Mouse (Mus musculus) mesoderm, embryonic 11.5 days (tissue): Measurements from ENCODE around the gene Eif5a.
"Not testable (repeated sequence)": the region's sequence is repeated elsewhere in the genome, so short reads cannot be mapped to it uniquely, and the experiment has no call there.

Source experiments
- DNase-seq: peaks from one replicate; pipeline ENCODE4 v3.0.0-alpha.2; 2012; ENCODE audit warnings: low read depth, low spot score

Eif5a gene

GRCm38 (mm10) chr11:69921114-69922011 is at the start of gene Eif5a:
Gene Eif5a, minus strand, starts transcription at chr11:69921958.
- DNase-seq = peak; percentile 100

DNA sequence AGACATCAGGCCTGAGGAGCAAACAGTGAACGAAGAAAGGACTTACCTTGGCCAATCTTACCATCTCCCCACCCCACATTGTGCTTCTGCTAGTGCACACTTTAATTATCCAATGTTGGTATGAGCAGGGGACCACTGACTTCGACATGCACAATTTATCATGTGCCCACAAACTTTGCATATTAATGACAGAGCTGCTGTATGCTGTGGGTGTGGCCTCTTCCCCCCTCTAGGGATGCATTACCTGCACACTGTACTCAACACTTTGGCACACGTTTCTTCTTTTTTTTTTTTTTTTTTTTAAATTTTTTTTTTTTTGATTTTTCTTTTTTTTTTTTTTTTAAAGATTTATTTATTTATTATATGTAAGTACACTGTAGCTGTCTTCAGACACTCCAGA is 49.0 kb upstream of the Eif5a start:
- no peak for DNase-seq

DNA sequence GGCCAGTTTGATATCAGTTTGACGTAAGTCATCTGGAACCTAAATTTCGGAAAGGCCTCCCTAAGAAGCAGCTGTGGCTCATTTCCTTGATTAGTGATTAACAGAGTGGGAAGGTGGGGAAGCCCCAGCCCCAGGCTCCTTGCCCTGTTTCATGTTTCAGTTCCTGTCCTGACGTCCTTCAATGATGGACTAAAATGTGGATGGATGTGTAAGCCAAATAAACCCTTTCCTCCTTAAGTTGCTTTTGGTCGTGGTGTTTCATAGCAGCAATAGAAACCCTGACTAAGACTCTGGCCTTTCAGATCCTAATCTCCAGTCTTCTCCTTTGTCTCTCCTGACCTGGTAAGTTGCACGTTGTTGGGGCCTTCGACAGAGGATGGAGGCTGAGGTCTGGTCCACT is 48.5 kb upstream of the Eif5a start:
- DNase-seq = no peak

- no peak for DNase-seq
Measured at GRCm38 (mm10) chr11:69968793-69969192, 47.0 kb upstream of the Eif5a start.

DNA sequence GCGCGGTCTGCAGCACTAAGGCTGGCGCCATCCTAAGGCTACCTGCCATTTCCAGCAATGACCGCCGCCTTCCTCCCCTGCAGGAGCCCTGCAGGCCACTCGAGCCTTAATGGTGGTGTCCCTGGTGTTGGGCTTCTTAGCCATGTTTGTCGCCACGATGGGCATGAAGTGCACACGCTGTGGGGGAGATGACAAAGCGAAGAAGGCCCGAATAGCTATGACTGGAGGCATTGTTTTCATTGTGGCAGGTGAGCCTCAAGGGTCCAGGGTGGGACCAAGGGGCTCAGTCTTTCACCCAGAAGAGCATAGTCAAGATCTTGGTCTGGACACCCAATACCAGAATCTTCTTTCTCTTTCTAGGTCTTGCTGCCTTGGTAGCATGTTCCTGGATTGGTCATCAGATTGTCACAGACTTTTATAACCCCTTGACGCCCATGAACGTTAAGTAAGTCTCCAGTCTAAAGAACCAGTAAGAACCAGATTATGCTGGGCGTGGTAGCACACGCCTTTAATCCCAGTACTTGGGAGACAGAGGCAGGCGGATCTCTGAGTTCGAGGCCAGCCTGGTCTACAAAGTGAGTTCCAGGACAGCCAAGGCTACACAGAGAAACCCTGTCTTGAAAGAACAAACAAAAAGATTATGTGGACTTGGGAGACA is 45.2 kb upstream of the Eif5a start:
- DNase-seq = no peak

- peak; percentile 18 for DNase-seq
Measured at GRCm38 (mm10) chr11:69966006-69966859, 44.5 kb upstream of the Eif5a start.

- peak; percentile 28 for DNase-seq
Measured at GRCm38 (mm10) chr11:69965271-69966005, 43.7 kb upstream of the Eif5a start.

GRCm38 (mm10) chr11:69964650-69965270 is 43.0 kb upstream of the Eif5a start, which contains the start of gene Cldn7:
Gene Cldn7, plus strand, starts transcription at chr11:69964779.
- no peak for DNase-seq

DNA sequence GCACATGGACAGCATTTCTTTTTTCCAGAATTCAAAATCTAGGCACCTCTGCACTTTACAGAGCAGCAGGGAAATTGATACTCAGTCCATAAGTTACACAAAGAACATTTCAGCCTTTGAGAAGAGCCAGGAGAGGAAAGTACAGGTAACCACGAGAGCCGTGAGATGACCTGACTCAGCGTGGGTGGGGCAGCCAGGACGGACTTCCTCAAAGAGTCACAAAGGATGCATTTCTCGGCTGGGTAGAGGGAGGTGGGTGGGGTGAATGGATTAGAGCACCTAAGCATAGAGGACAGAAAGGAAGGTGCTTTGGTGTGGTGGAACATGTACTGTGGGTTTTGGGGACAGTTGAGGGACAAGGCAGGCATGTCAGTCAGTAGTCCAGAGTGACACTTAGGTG is 40.1 kb upstream of the Eif5a start:
- no peak for DNase-seq

- DNase-seq = no peak
Measured at GRCm38 (mm10) chr11:69960616-69961015, 38.9 kb upstream of the Eif5a start.

- DNase-seq = no peak
Measured at GRCm38 (mm10) chr11:69956218-69956617, 34.5 kb upstream of the Eif5a start.

- not testable (repeated sequence) for DNase-seq
Measured at GRCm38 (mm10) chr11:69955618-69956017, 33.9 kb upstream of the Eif5a start.

- no peak for DNase-seq
Measured at GRCm38 (mm10) chr11:69953267-69953915, 31.6 kb upstream of the Eif5a start.

DNA sequence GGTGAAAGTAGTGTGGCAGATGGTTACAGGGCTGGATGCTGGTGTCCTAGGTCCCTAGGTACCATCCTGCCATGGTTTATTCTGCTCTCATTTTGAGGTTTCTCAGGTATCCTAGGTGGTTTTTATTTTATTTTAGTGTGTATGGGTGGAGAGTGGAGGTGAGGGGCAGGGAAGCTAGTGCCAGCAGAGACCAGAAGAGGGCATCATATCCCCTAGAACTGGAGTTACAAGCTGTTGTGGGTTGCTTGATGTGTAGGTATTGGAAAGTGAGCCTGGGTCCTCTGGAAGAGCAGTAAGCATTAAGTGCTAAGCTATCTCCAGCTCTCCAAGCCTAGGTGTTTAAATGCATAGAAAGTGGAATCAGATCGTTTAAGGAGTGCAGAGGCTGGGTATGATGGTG is 30.5 kb upstream of the Eif5a start:
- DNase-seq = no peak

GRCm38 (mm10) chr11:69950807-69951459 is 29.2 kb upstream of the Eif5a start:
- no peak for DNase-seq

- peak; percentile 93 for DNase-seq
Measured at GRCm38 (mm10) chr11:69948763-69949150, 27.0 kb upstream of the Eif5a start.

DNA sequence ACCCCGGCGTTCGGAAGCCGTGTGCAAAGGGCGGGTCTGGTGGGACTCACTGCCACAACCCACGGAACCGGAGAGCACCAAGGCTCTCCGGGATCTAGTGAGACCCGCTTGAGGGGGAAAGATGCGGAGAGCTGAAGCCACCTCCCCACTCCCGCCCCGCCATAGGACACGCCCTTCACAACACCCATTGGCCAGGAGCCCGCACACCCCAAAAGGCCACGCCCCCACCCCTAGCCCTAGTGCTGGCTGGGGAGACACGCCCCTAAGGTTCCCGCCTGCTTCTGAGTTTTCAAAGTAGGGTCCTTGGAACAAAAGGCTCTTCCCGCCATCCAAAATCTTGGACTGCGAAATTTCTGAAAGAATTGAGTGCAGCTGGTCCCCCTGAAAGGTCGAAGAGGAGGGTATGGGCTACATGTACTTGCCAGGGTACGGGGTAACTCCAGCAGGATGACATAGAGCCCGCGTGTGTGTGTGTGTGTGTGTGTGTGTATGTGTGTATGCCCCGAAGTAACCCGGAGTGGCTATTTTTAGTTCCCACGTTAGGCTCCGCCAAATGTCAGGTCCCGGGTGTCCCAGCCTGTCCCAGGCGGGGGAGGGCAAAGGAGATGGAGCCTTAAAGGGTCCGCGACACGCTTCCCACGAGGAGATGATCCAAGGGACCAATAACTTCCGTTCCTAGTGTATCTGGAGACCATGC is 26.5 kb upstream of the Eif5a start, which contains the start of gene Slc2a4:
Gene Slc2a4 (minus strand): TSS at position 123 of the 697 bp plus-strand sequence.
- DNase-seq = peak; percentile 97

DNA sequence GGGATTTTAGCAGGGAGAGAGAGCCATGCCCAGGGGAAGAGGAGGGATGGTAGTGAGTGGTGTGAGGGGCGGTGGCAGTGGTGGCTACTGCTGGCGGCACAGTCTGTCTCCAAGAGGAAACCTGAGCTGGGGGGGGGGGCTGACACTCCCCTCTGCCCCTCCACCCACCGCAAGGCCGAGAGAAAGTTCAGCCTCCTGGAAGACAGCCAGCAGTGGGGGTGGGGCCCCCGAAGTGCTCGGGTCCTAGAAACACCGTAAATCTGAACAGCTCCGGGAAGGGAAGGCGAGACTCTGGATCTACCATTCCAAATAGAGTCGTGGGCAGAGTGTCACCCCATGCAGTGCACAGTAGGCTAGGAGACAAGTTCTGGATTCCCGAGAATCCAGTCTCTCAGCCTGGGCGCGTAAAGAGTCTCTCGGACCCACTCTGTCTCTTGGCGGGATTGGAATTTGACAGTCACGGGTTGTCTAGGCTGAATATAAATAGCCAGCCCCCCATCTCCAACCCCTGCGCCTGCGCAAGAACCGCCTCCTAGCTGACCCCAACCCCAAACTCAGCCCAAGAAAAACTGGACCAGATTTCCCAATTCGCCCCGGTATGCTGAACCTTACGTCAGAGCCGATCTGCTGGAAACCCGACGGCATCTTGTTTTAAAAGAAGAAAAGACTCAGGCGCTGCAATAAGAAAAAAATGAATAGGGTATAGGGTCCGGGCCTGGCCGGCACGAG is 25.7 kb upstream of the Eif5a start:
- DNase-seq = peak; percentile 77
